Mouse (Mus musculus): ENCODE results near the gene Hoxa10. TPM values are rescaled to one million over a fixed set of nuclear protein-coding genes. Genes with fewer than 3 reads are reported as not detected.

Hoxa10 gene
- total RNA-seq, 2 experiments from 2014 or later, result not detected

GRCm38 (mm10) chr6:52212556-52213118 is 28.0 kb downstream of the Hoxa10 start:
- intact Hi-C loops (cut with DNase I), result loop anchor here (5.0 kb wide), 1 partner anchor 1035 kb away; no protein-coding TSS in a partner anchor

GRCm38 (mm10) chr6:52211961-52212360 is 28.7 kb downstream of the Hoxa10 start:
- no peak for DNase-seq (ENCODE audit: low spot score in 2 of 2)
- intact Hi-C loops (cut with DNase I), result loop anchor here (5.0 kb wide), 1 partner anchor 1035 kb away; no protein-coding TSS in a partner anchor

More at GRCm38 (mm10) chr6:52212556-52213118, 28.0 kb downstream of the Hoxa10 start:
- no peak for DNase-seq (ENCODE audit: low spot score in 2 of 2)

GRCm38 (mm10) chr6:52211170-52211935 is 29.3 kb downstream of the Hoxa10 start:
- intact Hi-C loops (cut with DNase I), result loop anchor here (5.0 kb wide), 1 partner anchor 1034 kb away; no protein-coding TSS in a partner anchor
- DNase-seq (ENCODE audit: low spot score in 2 of 2), result peak; percentile 36 to 56

DNA sequence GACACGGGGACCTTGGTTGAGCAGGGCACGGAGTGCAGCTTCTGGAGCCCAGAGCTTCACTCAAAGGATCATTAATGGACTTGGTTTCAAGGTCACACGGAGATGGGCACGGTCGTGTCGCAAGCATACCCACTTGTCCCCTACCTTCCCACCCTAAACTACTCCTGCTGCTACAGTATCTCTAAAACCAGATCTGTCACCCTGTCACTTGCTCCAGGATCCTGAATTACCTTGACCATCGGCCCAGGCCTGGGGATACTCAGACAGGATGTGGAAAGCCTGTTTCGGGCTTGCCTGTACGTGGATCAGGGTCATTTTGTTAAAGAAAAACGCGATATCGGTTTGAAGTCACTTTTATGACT is 31.0 kb downstream of the Hoxa10 start:
- DNase-seq (ENCODE audit: low spot score in 2 of 2), result no peak
- intact Hi-C loops (cut with DNase I), result loop anchor here (5.0 kb wide), 1 partner anchor 1032 kb away; no protein-coding TSS in a partner anchor

GRCm38 (mm10) chr6:52208868-52209684 is 31.6 kb downstream of the Hoxa10 start:
- intact Hi-C loops (cut with DNase I), result no loop called here

DNA sequence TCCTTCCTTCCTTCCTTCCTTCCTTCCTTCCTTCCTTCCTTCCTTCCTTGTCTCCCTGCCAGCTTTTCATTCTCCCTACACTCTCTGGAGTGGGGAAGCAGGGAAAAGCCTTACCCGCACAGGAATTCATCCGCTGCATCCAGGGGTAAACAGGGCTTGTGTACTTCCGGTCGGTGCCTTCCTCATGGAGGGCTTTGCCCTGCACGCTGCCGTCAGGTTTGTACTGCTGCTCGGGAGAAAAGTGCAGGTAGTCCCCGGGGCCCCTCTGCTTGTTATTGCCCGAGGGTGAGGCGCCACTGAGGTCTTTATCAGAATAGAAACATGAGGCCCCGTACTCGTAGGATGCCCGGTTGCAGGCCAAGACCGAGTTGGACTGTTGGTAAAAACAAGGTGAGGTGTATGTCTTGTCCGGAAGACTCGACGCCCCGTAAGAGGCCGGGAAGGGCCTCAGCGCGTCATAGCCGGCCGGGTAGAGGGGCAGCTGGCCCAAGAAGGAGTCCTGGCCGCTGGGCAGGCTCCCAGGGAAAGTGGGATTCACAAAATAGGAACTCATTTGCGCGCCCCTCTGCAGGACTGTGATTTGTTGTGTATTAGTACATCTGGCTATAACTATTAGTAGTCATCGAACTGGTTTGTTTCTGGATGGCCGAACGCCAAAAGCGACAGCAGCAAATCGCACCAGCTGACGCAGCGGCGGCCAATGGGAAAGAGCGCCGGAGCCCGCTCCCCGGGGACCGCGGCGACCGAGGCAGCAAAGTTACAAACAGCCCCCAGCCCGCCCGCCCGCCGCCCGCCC is 32.4 kb downstream of the Hoxa10 start, which contains the start of gene Hoxa6:
Gene Hoxa6 (minus strand): TSS at position 651 of the 796 bp plus-strand sequence.
- DNase-seq (ENCODE audit: low spot score in 2 of 2), result no peak
- intact Hi-C loops (cut with DNase I), result no loop called here

More at GRCm38 (mm10) chr6:52208868-52209684, 31.6 kb downstream of the Hoxa10 start:
- DNase-seq (ENCODE audit: low spot score in 2 of 2), result no peak

- no peak for DNase-seq (ENCODE audit: low spot score in 2 of 2)
- intact Hi-C loops (cut with DNase I), result no loop called here
Measured at GRCm38 (mm10) chr6:52207684-52207976, 33.0 kb downstream of the Hoxa10 start.

DNA sequence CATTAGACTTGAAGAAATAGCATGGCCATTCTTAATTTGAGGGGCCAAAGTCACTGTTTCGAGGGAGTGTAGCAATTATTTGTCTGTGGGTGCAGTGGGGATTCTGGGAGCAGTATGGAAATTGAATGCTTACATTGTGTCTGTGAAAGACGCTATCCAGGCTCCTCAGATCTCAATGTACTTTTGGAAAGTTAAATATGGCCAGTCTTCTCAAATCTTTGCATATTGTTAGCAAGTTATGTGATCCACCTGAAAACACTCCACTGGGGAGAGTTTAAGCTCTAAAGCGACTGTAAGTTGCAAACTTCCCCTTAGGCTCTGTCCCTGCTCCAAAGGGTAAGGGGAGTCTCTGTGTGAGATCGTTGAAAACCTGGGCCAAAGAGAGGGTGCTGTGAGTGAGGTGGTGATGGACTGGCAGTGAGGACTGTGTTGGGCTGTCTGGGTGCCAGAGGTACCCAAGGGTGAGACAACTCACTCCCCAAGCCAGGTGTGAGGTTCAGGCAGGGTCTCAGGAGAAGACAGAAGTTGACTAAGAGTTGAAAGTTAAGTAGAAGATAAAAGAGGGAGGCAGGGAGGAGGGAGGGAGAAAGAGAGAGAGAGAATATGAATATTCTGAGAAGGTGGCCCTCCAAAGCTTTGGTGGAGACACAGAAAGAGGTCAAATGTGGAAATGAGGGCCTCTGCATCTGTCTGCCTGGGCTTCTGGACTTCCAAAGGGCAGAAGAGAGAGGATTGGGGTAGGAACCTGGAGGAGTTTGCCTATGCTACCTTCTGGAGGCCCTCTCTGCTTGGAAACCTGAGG is 33.6 kb downstream of the Hoxa10 start:
- no peak for DNase-seq (ENCODE audit: low spot score in 2 of 2)
- intact Hi-C loops (cut with DNase I), result no loop called here

GRCm38 (mm10) chr6:52205638-52206621 is 34.7 kb downstream of the Hoxa10 start:
- intact Hi-C loops (cut with DNase I), result no loop called here

DNA sequence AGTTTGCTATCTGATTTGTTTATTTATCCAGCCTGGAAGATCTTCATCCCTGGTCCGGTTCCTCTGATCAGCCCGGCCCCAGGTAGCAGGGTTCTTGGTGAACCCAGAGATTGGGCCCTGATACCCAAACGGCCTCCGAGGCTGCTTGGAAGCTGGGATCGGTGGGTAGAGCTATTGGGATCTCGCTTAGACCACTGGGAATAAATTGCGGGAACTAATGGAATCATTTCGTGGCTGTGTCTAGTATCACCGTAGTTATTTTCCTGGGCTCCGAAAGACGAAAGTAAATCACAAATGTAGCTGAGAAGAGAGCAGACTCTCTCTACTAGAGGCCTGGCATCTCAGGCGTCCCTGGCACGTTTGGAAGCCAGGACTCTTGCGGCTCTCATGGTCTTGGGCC is 35.4 kb downstream of the Hoxa10 start:
- intact Hi-C loops (cut with DNase I), result no loop called here
- DNase-seq (ENCODE audit: low spot score in 2 of 2), result no peak

More at GRCm38 (mm10) chr6:52205638-52206621, 34.7 kb downstream of the Hoxa10 start:
- no peak for DNase-seq (ENCODE audit: low spot score in 2 of 2)

GRCm38 (mm10) chr6:52204050-52204752 is 36.5 kb downstream of the Hoxa10 start, which contains the start of gene Hoxa5:
Gene Hoxa5 (minus strand): TSS chr6:52204587.
- intact Hi-C loops (cut with DNase I), result loop anchor here (5.0 kb wide), 1 partner anchor 332 kb away; no protein-coding TSS in a partner anchor
- no peak for DNase-seq (ENCODE audit: low spot score in 2 of 2)

GRCm38 (mm10) chr6:52203371-52204049 is 37.1 kb downstream of the Hoxa10 start:
- intact Hi-C loops (cut with DNase I), result loop anchor here (5.0 kb wide), 1 partner anchor 331 kb away; no protein-coding TSS in a partner anchor
- DNase-seq (ENCODE audit: low spot score in 2 of 2), result no peak

DNA sequence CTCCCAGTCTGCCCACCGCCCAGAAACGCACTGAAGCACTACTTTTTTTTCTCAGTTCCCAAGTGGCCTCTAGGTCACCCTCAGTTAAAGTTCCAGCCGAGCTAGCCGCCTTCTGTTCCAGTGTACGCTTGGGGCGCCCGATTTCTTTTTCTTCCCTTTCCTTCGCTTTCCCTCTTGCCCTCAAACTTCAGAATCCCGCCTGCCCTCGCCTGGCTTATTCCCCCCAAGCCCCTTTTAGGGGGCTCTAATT is 37.6 kb downstream of the Hoxa10 start:
- intact Hi-C loops (cut with DNase I), result loop anchor here (5.0 kb wide), 1 partner anchor 331 kb away; no protein-coding TSS in a partner anchor
- DNase-seq (ENCODE audit: low spot score in 2 of 2), result no peak

GRCm38 (mm10) chr6:52202362-52203120 is 38.1 kb downstream of the Hoxa10 start:
- intact Hi-C loops (cut with DNase I), result loop anchor here (5.0 kb wide), 1 partner anchor 330 kb away; no protein-coding TSS in a partner anchor
- DNase-seq (ENCODE audit: low spot score in 2 of 2), result no peak

- intact Hi-C loops (cut with DNase I), result loop anchor here (5.0 kb wide), 1 partner anchor 329 kb away; no protein-coding TSS in a partner anchor
- DNase-seq (ENCODE audit: low spot score in 2 of 2), result no peak
Measured at GRCm38 (mm10) chr6:52201269-52201668, 39.4 kb downstream of the Hoxa10 start.
